Mouse (Mus musculus) midbrain, postnatal 0 days (tissue): ENCODE results near the gene Rplp0. TPM values are rescaled to one million over a fixed set of nuclear protein-coding genes. Genes with fewer than 3 reads are reported as not detected.
A peak's percentile ranks its signal among the peaks of the same experiment; 100 is the strongest.

Experiments
- ATAC-seq: fragments of 200-750 bp; cut with Nextera tagmentation; 2 replicates; pipeline ENCODE4 v1.8.0; 2017; ENCODE audit warnings: moderate number of reproducible peaks, mild to moderate bottlenecking, moderate TSS enrichment, moderate library complexity; ENCODE audit not compliant: low FRiP score
- DNase-seq: peaks from one replicate; pipeline ENCODE4 v3.0.0-alpha.2; 2015; ENCODE audit warnings: low spot score
- H3K27ac ChIP-seq: fragments of 300-500 bp; sonication (generic); 2 replicates; pipeline ENCODE4 v1.5.1; 2014; ENCODE audit warnings: low read depth, mild to moderate bottlenecking, low read length, mixed read lengths
- H3K27me3 ChIP-seq: fragments of 300-500 bp; sonication (generic); 2 replicates; pipeline ENCODE4 v1.6.1; 2014; ENCODE audit warnings: low read length, control low read depth, mixed read lengths; ENCODE audit not compliant: insufficient read depth
- H3K36me3 ChIP-seq: fragments of 300-500 bp; sonication (generic); 2 replicates; pipeline ENCODE4 v1.6.1; 2014; ENCODE audit warnings: low read length, control low read depth, mixed read lengths; ENCODE audit not compliant: insufficient read depth
- H3K4me1 ChIP-seq: fragments of 300-500 bp; sonication (generic); 2 replicates; pipeline ENCODE4 v1.6.1; 2014; ENCODE audit warnings: mild to moderate bottlenecking, control low read depth, antibody characterized with exemption, low read length, mixed read lengths; ENCODE audit not compliant: insufficient read depth
- H3K4me2 ChIP-seq: fragments of 300-500 bp; sonication (generic); 2 replicates; pipeline ENCODE4 v1.6.1; 2014; ENCODE audit warnings: low read depth, mild to moderate bottlenecking, low read length, mixed read lengths; ENCODE audit not compliant: poor library complexity, severe bottlenecking
- H3K4me3 ChIP-seq: fragments of 300-500 bp; sonication (generic); 2 replicates; pipeline ENCODE4 v1.5.1; 2014; ENCODE audit warnings: low read depth, mild to moderate bottlenecking, low read length, moderate library complexity
- H3K9ac ChIP-seq: fragments of 300-500 bp; sonication (generic); replicated peaks from 2 replicates; pipeline ENCODE4 v1.6.1; 2014; ENCODE audit warnings: mild to moderate bottlenecking, low read length, moderate library complexity, mixed read lengths; ENCODE audit not compliant: poor library complexity, severe bottlenecking
- H3K9me3 ChIP-seq: fragments of 300-500 bp; sonication (generic); 2 replicates; pipeline ENCODE4 v1.6.1; 2016; ENCODE audit warnings: low read length, control low read depth
- CTCF ChIP-seq: IDR thresholded peaks from 2 replicates; pipeline ENCODE4 v1.5.1; 2016; ENCODE audit warnings: antibody characterized with exemption, mild to moderate bottlenecking
- WGBS: fragments of 180-500 bp; shearing (Covaris S2); extraction: QIAGEN DNeasy Blood & Tissue Kit; methylation state at CpG from one replicate; pipeline ENCODE4 v1.1.7; 2014; 5-methylcytosine and 5-hydroxymethylcytosine counted together
- polyA plus RNA-seq: library from polyadenylated mRNA; unstranded; fragments of >200 nt; fragmentation: Nextera tagmentation; extraction: Ambion mirVana; gene quantifications from 2 replicates; pipeline ENCODE4 v1.2.1, GENCODE M21; 2015
- total RNA-seq: library from RNA; depleted of rRNA; stranded (reverse); fragments of >200 nt; gene quantifications from 2 replicates; pipeline ENCODE4 v1.2.3, GENCODE M21; 2014

Rplp0 gene
- total and polyA plus RNA-seq, 2 experiments from 2014 or later: 779 to 1,828 TPM

DNA sequence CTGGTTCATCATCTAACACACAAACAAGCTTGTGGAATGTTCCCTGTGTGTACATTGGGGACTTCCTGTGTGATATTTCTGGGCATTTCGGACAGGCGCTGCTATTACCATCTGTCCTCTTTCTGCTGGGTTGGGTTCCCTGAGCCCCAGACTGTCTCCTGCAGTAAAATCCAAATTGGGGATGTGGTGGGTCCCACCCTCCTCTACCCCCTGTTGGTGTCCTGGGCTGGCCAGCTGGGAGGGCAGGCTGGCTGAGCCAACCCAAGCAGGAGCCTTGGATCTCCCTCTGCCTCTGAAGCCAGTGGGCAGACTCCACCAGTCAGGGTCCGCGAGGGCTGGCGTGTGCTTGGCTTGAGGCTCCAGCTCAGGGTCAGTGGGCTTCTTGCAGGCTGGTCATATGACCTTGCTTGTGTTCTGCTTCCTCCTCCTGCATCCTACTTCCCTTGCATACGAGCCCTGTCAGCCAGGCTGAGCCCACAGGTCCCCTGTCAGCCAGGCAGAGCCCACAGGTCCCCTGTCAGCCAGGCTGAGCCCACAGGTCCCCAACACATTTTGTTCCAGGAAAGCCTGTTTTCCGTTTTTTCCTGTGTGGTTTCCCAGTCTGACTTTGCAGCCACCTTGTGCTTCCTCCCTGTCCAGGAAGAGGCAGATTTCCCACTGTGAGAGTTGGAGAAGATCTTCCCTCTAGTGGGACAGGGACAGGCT, 29.4 kb upstream of the Rplp0 start:
- no peaks in the 10 kb centered on the region for H3K27me3 ChIP-seq
- 70% methylated on average over 7 of the region's 7 CpGs for WGBS
- H3K9me3 ChIP-seq: no peaks in the 10 kb centered on the region
- H3K4me2 ChIP-seq: no peak overlapping the region
- no peak for DNase-seq
- H3K4me3 ChIP-seq: no peak overlapping the region
- no peak for ATAC-seq
- TF ChIP-seq CTCF: no peak
- H3K36me3 ChIP-seq: peaks cover 2% of the 10 kb centered on the region; the same call in 1 of the 2 replicates
- H3K9ac ChIP-seq: no peak overlapping the region
- H3K27ac ChIP-seq: peak overlapping the region; percentile 43; the same call in 1 of the 2 replicates
- 0 out of 2 replicates have a peak, but pooled peaks cover under 1% of the 10 kb centered on the region for H3K4me1 ChIP-seq

DNA sequence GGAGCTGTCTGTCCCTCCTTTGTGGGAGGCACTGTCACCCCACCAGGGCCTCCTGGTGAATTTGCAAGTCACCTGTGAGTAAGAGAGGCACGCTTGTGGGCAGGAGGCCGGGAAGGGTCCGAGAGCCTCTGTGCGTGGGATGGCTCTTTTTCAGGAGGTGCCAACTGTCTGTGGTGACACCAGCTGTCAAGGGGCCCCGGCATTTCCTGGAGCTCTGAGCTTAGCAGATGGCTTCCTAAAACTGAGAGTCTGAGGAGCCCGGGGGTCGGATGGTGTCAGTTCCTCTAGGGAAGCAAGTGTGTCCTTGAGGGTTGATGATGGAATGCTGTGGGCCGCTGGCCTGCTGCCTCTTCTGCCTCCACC, 28.8 kb upstream of the Rplp0 start:
- 86% methylated on average over 8 of the region's 8 CpGs for WGBS
- Histone ChIP-seq H3K27me3 (no peaks in the 10 kb centered on the region), H3K27ac (peak overlapping the region; percentile 43; the same call in 1 of the 2 replicates), H3K4me3 (no peak overlapping the region), H3K4me1 (0 out of 2 replicates have a peak, but pooled peaks cover 2% of the 10 kb centered on the region), H3K9ac (no peak overlapping the region), H3K4me2 (no peak overlapping the region), H3K9me3 (no peaks in the 10 kb centered on the region), H3K36me3 (peaks cover 2% of the 10 kb centered on the region; the same call in 1 of the 2 replicates)
- no peak for DNase-seq
- TF ChIP-seq CTCF: no peak
- ATAC-seq: no peak

DNA sequence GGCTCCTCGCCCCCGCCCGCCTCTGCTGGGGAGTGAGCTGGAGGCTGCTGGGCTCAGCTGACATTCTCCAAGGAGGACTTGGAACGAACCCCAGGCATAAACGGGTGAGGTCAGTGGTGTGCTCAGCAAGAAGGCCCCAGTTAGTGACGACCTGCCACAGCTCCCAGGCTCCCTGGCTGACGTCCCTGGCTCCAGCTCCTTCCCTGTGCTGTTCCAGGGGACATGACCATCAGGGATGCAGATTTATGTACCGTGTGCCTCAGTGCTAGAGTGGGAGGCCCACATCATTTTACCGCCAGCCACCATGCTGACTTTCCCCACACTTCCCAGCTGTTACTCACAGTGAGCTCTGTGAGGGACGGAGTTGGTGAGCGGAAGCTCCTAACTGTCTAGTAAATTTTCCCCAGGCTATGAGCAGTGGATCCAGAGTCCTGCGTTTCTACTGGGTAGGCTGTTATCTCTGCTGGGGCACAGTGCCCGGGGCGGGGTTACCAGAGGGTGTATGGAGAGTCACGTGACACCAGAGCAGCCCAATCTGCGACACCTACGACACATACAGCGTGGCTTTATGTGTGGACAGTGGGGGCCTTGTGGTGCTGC, 27.5 kb upstream of the Rplp0 start:
- ATAC-seq: peak; percentile 52; the same call in 1 of the 2 replicates
- Histone ChIP-seq H3K27ac (no peak overlapping the region), H3K4me1 (0 out of 2 replicates have a peak, but pooled peaks cover 2% of the 10 kb centered on the region), H3K4me2 (no peak overlapping the region), H3K4me3 (no peak overlapping the region), H3K9me3 (no peaks in the 10 kb centered on the region), H3K27me3 (no peaks in the 10 kb centered on the region), H3K36me3 (no peaks in the 10 kb centered on the region), H3K9ac (no peak overlapping the region)
- 49% methylated on average over 18 of the region's 18 CpGs for WGBS
- TF ChIP-seq CTCF: no peak
- peak; percentile 83 for DNase-seq

DNA sequence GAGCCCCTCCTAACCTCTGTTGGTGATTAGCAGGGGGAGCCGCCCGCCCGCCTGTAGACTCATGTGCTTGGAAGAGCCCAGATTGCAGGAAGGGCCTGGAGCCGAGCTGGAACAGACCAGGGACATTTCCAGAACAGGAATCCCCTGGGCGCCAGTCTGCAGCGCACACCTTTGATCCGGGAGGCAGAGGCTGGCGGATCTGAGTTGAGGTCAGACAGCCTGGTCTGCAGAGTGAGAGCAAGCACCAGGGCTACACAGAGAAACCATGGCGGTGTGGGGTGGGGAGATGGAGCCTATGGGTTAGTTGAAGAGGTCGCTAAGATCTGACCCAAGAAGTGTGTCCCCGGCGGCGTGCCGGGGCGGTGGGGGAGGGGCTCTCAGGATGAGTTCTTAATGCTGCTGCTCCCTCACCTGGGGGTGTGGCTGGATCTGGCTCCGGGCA, 25.0 kb upstream of the Rplp0 start:
- H3K9me3 ChIP-seq: no peaks in the 10 kb centered on the region
- no peak overlapping the region for H3K27ac ChIP-seq
- ATAC-seq: no peak
- DNase-seq: no peak
- TF ChIP-seq CTCF: no peak
- no peak overlapping the region for H3K4me3 ChIP-seq
- no peak overlapping the region for H3K9ac ChIP-seq
- H3K4me1 ChIP-seq: 0 out of 2 replicates have a peak, but pooled peaks cover 2% of the 10 kb centered on the region
- no peaks in the 10 kb centered on the region for H3K36me3 ChIP-seq
- H3K27me3 ChIP-seq: no peaks in the 10 kb centered on the region
- WGBS: 25% methylated on average over 16 of the region's 16 CpGs
- no peak overlapping the region for H3K4me2 ChIP-seq

DNA sequence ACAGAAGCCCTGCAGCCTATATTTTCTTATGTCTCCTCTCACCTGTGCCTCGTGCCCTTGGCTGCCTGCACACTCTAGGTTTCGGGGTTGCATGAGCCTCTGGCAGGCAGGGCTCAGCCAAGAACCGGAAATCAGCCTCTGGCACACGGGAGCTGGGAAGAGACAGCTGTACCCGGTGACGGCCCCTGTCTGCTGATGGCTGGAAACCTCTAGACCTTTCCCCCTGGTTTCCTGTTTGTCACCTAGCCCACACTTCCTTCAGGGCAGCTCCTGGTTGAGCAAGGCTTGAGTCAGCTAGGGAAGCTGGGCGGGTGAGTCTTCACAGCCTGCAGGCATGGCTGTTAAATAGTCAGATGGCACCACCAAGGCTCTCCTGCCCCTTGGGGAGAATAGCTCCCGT, 24.4 kb upstream of the Rplp0 start:
- Histone ChIP-seq H3K27ac (no peak overlapping the region), H3K9me3 (no peaks in the 10 kb centered on the region), H3K4me2 (no peak overlapping the region), H3K27me3 (no peaks in the 10 kb centered on the region), H3K4me1 (0 out of 2 replicates have a peak, but pooled peaks cover 2% of the 10 kb centered on the region), H3K36me3 (no peaks in the 10 kb centered on the region), H3K4me3 (no peak overlapping the region), H3K9ac (no peak overlapping the region)
- no peak for ATAC-seq
- no peak for DNase-seq
- TF ChIP-seq CTCF: no peak
- 62% methylated on average over 8 of the region's 8 CpGs for WGBS

DNA sequence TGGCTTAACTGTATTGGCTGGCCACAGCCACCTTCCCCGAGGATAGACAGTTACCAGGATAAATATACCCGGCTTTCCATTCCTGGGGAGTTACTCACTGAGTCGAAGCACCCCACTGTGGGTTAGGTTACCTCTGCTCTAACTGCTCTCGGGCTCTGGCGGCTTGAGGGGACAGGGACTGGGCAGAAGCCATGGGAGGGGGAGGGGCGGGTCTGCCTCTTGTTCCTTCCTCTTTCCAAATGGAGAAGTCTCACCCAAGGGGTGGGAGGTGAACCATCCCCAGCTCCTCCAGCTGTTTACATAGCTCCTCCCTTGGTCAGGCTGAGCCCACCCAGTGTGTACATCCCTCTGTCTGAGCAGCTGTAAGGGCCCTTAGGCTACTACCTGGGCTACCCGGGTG, 23.6 kb upstream of the Rplp0 start:
- ATAC-seq (no peak), DNase-seq (no peak)
- Histone ChIP-seq H3K9me3 (no peaks in the 10 kb centered on the region), H3K4me2 (no peak overlapping the region), H3K27ac (no peak overlapping the region), H3K4me3 (no peak overlapping the region), H3K4me1 (0 out of 2 replicates have a peak, but pooled peaks cover 2% of the 10 kb centered on the region), H3K36me3 (no peaks in the 10 kb centered on the region), H3K27me3 (no peaks in the 10 kb centered on the region), H3K9ac (no peak overlapping the region)
- no peak for TF ChIP-seq CTCF
- 41% methylated on average over 7 of the region's 7 CpGs for WGBS
